Mouse (Mus musculus) lung, postnatal 0 days (tissue): Measurements from ENCODE around the gene Ep400.

Experiments used
- CTCF ChIP-seq: IDR thresholded peaks from 2 replicates; pipeline ENCODE4 v1.5.1; 2016; ENCODE audit warnings: antibody characterized with exemption, mild to moderate bottlenecking
- EP300 ChIP-seq: IDR thresholded peaks from 2 replicates; pipeline ENCODE4 v1.6.1; 2016; ENCODE audit warnings: antibody characterized with exemption, mild to moderate bottlenecking, control low read depth

DNA sequence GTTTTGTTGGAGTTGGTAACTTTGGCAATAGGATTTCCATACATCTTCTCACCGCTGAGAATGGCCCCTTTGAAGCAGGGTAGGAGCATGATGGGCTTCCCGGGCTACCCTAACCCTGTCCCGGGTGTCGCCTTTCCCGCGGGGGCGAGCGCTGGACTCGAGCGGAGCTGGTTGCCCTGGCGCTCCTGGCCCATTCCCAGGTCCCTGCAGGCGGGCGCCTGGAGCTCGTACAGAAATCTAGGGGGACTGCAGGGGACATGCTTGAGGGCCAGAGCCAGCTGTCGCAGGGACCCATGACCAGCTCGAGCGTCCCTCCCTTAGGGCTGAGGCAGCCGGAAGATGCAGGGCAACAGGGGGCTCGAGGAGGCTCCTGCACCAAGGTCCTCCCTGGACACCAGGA, 142.4 kb downstream of the Ep400 start:
- TF ChIP-seq CTCF (no peak), EP300 (no peak)
